Mouse (Mus musculus): Measurements from ENCODE around the gene Mettl7a3.
"Not testable (repeated sequence)": the region's sequence is repeated elsewhere in the genome, so short reads cannot be mapped to it uniquely, and the experiment has no call there.

The Mettl7a3 gene

GRCm38 (mm10) chr15:100329336-100329735, 5.4 kb upstream of the Mettl7a3 start:
- DNase-seq (ENCODE audit: extremely low spot score, low read depth, low spot score) = not testable (repeated sequence)

DNA sequence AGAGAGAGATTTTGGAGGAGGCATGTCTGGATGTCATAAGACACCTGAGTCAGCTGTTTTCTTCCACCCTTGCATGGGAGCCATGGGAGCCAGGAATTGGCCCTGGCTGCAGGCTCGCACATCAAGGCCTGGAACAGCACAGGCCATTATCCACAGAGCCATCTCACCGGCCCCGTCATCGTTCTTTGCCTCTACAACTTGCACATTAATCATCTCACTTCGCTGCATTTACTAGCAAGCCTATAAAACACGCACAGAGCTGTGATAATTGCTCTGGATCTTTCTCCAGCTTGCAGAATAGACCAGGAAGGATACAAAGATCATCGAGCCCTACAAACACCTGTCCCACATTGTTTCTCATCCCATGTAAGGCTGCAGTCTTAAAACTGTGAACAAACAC, 4.0 kb upstream of the Mettl7a3 start:
- no peak for DNase-seq (ENCODE audit: extremely low spot score, low read depth, low spot score)

- not testable (repeated sequence) for DNase-seq (ENCODE audit: extremely low spot score, low read depth, low spot score)
These were observed 2.4 kb upstream of the Mettl7a3 start for GRCm38 (mm10) chr15:100332077-100332961.

- not testable (repeated sequence) for DNase-seq (ENCODE audit: extremely low spot score, low read depth, low spot score)
These were observed 2.6 kb downstream of the Mettl7a3 start for GRCm38 (mm10) chr15:100337328-100337727.

DNA sequence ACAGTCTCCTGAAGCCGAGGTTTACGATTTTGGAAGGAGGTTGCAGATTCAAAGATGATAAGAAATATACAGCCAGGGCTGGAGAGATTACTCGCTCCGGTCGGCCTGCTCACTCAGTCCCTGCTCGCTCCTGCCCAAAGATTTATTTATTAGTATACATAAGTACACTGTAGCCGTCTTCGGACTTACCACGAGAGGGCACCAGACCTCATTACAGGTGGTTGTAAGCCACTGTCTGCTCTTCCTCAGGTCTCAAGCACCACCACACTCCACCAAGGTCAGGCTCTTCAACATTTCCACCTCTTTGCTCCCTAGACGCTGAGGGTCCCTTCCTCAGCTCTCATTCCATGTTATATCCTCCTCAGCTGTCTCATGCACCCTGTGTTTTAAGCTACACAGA, 3.1 kb downstream of the Mettl7a3 start:
- not testable (repeated sequence) for DNase-seq (ENCODE audit: extremely low spot score, low read depth, low spot score)

DNA sequence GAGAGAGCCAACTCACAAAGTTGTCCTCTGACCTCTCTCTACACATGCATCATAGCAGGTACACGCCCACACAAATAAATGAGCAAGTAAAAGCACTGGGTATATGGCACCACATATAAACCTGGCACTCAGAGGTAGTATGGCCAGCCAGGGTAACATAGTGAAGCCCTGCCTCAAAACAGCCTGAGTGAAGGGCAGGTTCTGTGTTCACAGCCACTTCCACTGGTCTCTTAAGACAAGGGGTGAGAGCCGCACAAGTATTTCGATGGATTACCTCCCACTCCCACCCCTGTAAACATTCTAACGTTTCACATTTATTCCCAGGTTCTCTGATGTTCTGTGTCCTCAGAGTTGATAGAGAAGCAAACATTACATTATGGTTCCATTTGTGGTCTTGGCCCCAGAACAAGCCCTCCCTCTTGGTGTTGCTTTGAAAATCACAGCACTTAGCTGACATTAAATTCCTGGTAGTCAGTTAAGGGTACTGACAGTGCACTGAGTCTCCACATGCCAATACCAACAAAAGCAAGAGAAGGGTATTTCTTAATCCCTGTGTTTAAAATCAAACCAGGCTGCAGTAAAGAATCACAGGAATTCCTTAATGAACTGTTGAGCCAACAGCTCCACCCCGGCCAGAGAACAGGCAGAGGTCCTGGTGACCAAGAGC, 6.7 kb downstream of the Mettl7a3 start:
- DNase-seq (ENCODE audit: extremely low spot score, low read depth, low spot score) = not testable (repeated sequence)

- no peak for DNase-seq (ENCODE audit: extremely low spot score, low read depth, low spot score)
These were observed 10.8 kb downstream of the Mettl7a3 start for GRCm38 (mm10) chr15:100345484-100345883.

DNA sequence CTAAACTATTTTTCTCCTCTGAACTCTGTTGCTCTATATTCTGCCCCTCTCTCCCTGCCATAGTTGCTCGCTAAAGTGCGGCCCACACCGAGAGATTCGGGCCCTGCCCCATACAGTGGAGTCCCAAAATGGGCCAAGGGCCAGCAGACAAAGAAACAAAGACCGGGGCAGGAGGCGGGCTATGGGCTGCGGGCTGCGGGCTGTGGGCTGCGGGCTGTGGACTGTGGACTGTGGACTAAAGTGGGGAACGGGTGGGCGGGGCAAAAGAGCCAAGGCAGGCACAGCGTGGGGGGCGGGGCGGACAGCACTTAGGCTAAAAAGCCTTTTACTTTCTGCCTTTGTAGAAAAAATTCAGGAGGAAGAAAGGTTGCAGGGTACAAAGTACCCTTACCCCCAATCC, 12.0 kb downstream of the Mettl7a3 start:
- no peak for DNase-seq (ENCODE audit: extremely low spot score, low read depth, low spot score)

DNA sequence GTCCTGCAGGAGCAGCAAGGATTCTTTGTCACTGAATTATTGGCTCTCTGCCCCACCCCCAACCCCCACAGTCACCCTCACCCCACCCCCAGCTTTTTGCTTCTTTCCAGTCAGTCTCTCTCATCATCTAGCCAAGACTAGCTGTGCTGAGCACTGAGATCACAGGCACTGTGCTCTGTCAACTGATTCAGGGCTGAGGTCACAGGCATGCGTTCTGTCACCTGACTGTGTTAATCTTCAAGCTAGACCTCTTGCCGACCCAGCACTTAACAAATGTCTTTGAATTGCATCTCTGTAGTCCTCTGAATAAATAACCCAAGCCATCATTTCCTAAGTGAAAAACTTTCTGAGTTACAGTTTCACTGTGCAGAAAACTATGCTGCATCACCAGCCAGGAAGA, 14.8 kb downstream of the Mettl7a3 start:
- DNase-seq (ENCODE audit: extremely low spot score, low read depth, low spot score) = no peak

DNA sequence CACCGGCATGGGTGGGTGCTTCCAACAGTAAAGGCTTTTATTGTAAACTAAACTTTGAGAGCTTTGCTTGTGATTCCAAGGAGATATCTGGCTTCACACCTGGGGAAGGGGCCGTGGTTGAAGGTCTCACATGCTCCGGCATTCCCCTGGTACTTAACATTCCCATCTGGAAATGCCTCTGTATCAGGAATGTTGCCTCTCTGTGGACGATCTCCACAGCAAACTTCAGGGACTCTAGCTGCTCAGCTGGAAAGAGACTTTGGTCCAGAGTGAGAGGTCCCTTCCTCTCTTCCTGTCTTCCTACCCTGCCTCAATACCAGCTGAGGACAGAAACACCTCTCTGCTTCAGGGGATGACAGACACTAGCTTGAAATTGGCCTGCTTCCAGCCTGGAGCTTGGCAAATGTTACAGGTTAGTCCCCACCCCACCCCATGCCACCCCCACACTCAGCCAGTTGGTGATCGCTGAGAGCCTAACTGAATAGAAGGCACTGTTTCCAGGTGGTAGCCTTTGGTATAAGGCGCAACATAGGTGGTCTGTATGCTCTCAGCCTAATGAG, 16.9 kb downstream of the Mettl7a3 start:
- DNase-seq (ENCODE audit: extremely low spot score, low read depth, low spot score) = no peak

DNA sequence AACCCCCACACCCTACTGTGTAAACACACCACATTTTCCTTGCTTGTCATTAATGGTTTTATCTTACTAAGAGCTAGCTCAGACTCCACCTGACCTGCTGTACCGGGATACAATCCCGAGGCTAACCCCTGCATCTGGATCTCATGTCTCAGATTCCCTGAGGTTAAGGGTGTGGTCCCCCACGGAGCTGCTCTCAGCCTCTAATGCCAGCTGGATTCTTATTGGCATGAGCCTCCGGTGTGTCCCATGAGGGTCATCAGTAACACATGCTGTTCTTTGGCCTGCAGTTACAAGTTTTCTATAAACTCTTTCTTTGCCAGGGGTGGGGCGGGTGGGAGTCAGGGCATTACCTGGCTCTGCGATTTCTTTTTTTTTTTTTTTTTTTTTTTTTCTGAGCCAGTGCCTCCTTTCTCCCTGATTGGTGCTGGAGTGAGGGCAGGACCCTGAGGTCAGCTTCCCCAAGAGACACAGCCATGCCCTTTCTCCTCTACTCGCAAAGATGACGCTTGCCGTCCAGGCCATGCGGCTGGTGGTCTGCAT, 18.1 kb downstream of the Mettl7a3 start, which contains the start of the genes Methig1 and Mettl7a2:
Gene Methig1 (plus strand): TSS at position 439 of the 540 bp plus-strand sequence.
Gene Mettl7a2 (plus strand): TSS at position 490 of the 540 bp plus-strand sequence.
- DNase-seq (ENCODE audit: extremely low spot score, low read depth, low spot score) = no peak

DNA sequence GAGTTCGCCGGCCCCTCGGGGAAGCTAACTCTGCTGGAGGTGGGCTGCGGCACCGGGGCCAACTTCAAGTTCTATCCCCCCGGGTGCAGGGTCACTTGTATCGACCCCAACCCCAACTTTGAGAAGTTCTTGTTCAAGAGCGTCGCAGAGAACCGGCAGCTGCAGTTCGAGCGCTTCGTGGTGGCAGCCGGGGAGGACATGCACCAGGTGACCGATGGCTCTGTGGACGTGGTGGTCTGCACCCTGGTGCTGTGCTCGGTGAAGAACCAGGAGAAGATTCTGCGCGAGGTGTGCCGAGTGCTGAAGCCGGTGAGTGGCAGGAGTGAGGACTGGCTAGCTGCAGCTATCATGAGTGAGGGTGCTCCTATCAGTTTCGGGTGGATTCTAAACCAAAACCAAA, 18.7 kb downstream of the Mettl7a3 start:
- not testable (repeated sequence) for DNase-seq (ENCODE audit: extremely low spot score, low read depth, low spot score)

GRCm38 (mm10) chr15:100355876-100356275, 21.1 kb downstream of the Mettl7a3 start:
- DNase-seq (ENCODE audit: extremely low spot score, low read depth, low spot score) = no peak

DNA sequence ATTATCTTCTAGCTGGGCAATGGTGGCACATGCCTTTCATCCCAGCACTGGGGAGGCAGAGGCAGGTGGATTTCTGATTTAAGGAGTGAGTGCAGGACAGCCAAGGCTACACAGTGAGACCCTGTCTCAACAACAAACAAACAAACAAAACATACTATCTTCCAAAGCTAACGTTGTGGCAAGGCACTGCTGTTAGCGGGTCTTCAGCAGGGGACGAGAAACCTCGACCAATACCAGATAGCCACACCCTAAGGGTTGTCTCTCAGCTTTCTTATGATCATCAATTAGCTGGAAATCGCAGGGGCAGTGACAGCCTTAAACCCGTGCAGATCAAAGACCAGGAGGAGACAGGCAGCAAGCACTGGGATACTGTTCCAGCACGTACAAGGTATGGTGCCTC, 29.5 kb downstream of the Mettl7a3 start, which contains the start of gene Higd1c:
Gene Higd1c (plus strand): TSS at position 301 of the 400 bp plus-strand sequence.
- DNase-seq (ENCODE audit: extremely low spot score, low read depth, low spot score) = no peak

DNA sequence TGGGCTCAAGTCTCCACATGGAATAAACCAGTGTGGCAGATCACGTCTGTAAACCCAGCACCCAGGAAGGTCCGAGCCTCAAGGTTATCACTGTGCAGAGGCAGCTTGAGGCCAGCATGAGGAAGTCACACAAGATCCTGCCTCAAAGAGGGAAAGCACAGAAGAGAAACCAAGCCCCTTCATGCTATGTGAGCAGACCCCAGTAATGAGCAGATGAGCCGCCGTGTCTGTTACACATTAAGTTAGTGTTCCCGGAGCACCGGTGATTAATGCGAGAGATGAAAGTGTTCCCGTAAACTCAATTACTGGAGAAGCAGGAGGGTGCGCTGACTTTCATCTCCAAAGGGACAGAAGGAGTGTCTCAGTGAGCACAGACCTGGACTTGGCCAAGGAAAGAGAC, 31.2 kb downstream of the Mettl7a3 start:
- DNase-seq (ENCODE audit: extremely low spot score, low read depth, low spot score) = not testable (repeated sequence)

DNA sequence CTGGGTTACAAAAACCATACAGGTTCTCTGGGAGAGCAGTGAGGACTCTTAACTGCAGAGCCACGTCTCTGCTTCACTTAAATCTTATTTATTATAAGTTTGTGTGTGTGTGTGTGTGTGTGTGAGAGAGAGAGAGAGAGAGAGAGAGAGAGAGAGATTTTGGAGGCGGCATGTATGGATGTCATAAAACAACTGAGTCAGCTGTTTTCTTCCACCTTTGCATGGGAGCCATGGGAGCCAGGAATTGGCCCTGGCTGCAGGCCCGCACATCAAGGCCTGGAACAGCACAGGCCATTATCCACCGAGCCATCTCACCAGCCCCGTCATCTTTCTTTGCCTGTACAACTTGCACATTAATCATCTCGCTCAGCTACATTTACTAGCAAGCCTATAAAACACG, 32.4 kb downstream of the Mettl7a3 start:
- no peak for DNase-seq (ENCODE audit: extremely low spot score, low read depth, low spot score)

- DNase-seq (ENCODE audit: extremely low spot score, low read depth, low spot score) = peak; percentile 39
These were observed 40.3 kb downstream of the Mettl7a3 start for GRCm38 (mm10) chr15:100375066-100375465.

DNA sequence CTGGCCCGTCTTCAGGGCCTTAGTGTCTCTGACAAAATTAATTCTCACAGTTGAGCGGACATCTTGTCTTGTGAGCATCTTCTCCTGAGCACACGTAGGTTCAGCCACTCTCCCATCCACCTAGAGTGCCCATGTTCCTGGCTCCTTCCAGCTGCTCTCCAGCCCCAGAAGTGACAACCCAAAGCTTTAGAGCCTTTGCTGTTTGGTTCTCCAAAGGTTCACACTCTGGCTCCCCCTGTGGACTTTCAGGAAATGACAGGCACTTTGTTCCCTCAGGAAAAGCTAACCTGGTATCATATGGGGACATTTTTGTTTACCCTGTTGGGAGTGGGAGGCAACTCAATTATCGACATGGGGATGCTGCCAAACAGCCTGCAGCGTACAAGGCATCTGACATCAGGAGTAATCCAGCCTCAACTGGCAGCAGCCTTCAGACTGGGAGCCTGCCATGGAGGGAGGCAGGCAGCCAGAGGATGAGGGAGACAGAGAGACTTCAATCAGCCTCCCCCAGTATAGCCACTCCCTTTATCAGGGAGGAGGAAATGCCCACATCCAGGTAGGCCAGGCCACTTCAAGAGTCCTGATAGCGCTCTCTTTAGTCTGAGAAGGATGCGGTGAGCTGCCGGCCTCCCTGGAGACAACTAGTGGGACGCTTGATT, 43.2 kb downstream of the Mettl7a3 start:
- not testable (repeated sequence) for DNase-seq (ENCODE audit: extremely low spot score, low read depth, low spot score)

DNA sequence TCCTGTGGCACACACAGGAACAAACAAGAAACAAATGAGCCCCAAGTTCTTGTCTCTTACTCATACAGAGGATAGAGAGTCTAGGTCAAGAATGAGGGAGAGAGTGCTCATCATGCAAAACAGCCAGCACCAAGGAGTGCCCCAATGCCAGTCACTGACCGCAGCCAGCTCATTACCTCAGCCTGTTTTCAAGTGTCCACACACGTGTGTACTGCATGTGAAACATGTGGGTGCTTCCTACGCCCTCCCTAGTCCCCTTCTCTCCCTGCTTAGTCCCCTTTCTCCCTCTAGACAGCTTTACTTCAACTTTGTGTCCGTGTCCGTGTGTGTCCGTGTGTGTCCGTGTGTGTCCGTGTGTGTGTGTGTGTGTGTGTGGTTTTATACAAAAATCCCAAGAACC, 44.9 kb downstream of the Mettl7a3 start:
- DNase-seq (ENCODE audit: extremely low spot score, low read depth, low spot score) = no peak

DNA sequence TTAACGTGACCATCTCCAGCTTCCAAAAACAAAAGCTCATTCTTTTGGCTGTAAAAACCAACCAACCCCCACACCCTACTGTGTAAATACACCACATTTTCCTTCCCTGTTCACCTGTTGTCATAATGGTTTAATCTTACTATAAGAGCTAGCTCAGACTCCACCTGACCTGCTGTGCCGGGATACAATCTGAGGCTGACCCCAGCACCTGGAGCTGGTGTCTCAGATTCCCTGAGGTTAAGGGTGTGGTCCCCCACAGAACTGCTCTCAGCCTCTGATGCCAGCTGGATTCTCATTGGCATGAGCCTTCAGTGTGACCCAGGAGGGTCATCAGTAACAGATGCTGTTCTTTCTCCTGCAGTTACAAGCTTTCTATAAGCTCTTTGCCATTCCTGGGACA, 45.4 kb downstream of the Mettl7a3 start:
- no peak for DNase-seq (ENCODE audit: extremely low spot score, low read depth, low spot score)

DNA sequence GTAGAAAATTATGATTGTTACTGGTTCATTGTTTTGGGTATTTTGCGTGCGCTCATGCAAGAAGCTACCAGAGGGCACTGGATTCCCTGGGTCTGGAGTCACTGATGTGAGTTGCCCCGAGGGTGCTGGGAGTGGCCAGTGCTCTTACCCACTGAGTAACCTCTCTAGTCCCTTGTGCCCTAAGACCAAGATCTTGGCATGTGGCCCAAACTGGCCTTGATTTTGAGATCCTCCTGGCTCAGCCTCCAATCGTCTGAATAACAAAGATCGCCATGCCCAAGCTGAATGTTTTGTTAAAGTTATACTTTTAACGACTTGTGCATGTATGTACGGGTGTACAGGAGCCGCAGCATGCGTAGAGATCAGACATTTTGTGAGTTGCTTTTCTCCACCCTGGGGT, 51.0 kb downstream of the Mettl7a3 start:
- no peak for DNase-seq (ENCODE audit: extremely low spot score, low read depth, low spot score)

Data from hindlimb bud, embryonic 11.5 days (tissue).